Comparison of ENCODE assay signal across 8 mouse cellular contexts in genomic region chr12:110446290-110447170, GRCm38 (mm10). TPM values are rescaled to one million over a fixed set of nuclear protein-coding genes. Genes with fewer than 3 reads are reported as not detected.
DNase-seq lines count a peak whose midpoint lies in the region; ATAC-seq and TF ChIP-seq lines count a peak whose summit lies in the region.

TSS of gene Ppp2r5c (plus strand) at chr12:110447120.

- H3K9me3 ChIP-seq in hindbrain, embryonic 10.5 days: no peaks in the 10 kb centered on the region
- no peaks in the 10 kb centered on the region for H3K9me3 ChIP-seq in lung, postnatal 0 days (ENCODE audit: low read length)

- H3K27me3 ChIP-seq in hindbrain, embryonic 10.5 days (ENCODE audit: insufficient read depth, poor library complexity, severe bottlenecking): peaks cover 25% of the 10 kb centered on the region
- no peaks in the 10 kb centered on the region for H3K27me3 ChIP-seq in lung, postnatal 0 days (replicated peaks; ENCODE audit: insufficient read depth, low read length)

- peak; percentile 76 for ATAC-seq in frontal cortex, adult (ENCODE audit: low TSS enrichment)
- ATAC-seq in lung, postnatal 0 days: peak; percentile 98

- peak within 1 kb of the TSS; percentile 91 for H3K27ac ChIP-seq in hindbrain, embryonic 10.5 days
- H3K27ac ChIP-seq in lung, postnatal 0 days (ENCODE audit: low read length): peak within 1 kb of the TSS; percentile 96

- H3K4me3 ChIP-seq in hindbrain, embryonic 10.5 days: peak within 1 kb of the TSS; percentile 89
- peak within 1 kb of the TSS; percentile 84 for H3K4me3 ChIP-seq in lung, postnatal 0 days (ENCODE audit: low read depth, low read length)

- no peak for TF ChIP-seq EP300 in lung, postnatal 0 days (IDR thresholded peaks at IDR 0.05)

- WGBS in hindbrain, embryonic 10.5 days: under 1% methylated on average over 69 of the region's 86 CpGs
- WGBS in lung, postnatal 0 days: 2% methylated on average over 53 of the region's 86 CpGs

- H3K9ac ChIP-seq in lung, postnatal 0 days (replicated peaks; ENCODE audit: low read depth): peak within 1 kb of the TSS; percentile 71

- DNase-seq in MN1 (ENCODE audit: low spot score): peak; percentile 92
- peak; percentile 94 for DNase-seq in cerebellum, adult 9-10 months
- DNase-seq in hindbrain, embryonic 10.5 days (ENCODE audit: low spot score): peak; percentile 95
- DNase-seq in layer of hippocampus, adult 9-11 months: peak; percentile 97
- DNase-seq in lung, postnatal 0 days (ENCODE audit: low spot score): peak; percentile 97
- DNase-seq in ovary, postnatal 14 days (ENCODE audit: low spot score): peak; percentile 92
- DNase-seq in thymus, postnatal 14 days: peak; percentile 96

- H3K4me2 ChIP-seq in lung, postnatal 0 days (replicated peaks; ENCODE audit: low read depth, low read length): peak within 1 kb of the TSS; percentile 92

- no peak; the same call in 1 of the 2 replicates for TF ChIP-seq CTCF in lung, postnatal 0 days (IDR thresholded peaks at IDR 0.05)

- H3K4me1 ChIP-seq in hindbrain, embryonic 10.5 days (replicated peaks): peaks cover 20% of the 10 kb centered on the region
- peaks cover 9% of the 10 kb centered on the region; the same call in 1 of the 2 replicates for H3K4me1 ChIP-seq in lung, postnatal 0 days (ENCODE audit: insufficient read depth, low read depth, low read length)

- H3K36me3 ChIP-seq in hindbrain, embryonic 10.5 days: no peaks in the 10 kb centered on the region
- H3K36me3 ChIP-seq in lung, postnatal 0 days (ENCODE audit: insufficient read depth, low read length): 0 out of 2 replicates have a peak, but pooled peaks cover 8% of the 10 kb centered on the region

RNA-seq across cellular contexts. Expression of gene Ppp2r5c, which starts in this region (rescaled TPM):
- 139 and 146 TPM in 2 replicates for polyA plus RNA-seq in hindbrain, embryonic 10.5 days (2016; fragmentation: Nextera tagmentation; extraction: Ambion mirVana)
- polyA plus RNA-seq in lung, postnatal 0 days (2015; fragmentation: Nextera tagmentation; extraction: Ambion mirVana): 102 and 105 TPM in 2 replicates

Comparison
In these comparisons a context has a peak if more than half of its experiments do, and no peak if none do; other contexts are left out.
1. Peak in every context shown above with its lines: DNase-seq, ATAC-seq, H3K4me3 ChIP-seq and H3K27ac ChIP-seq.